Mouse (Mus musculus) layer of hippocampus, postnatal 36 days (tissue): ENCODE measurements at regions not wholly inside any gene's neighbourhood (a gene's known extent, or its start where the extent isn't known, plus 50 kb on each side); places are given as distances from the start of the nearest gene placed in this dataset.

Experiments used
- DNase-seq, 2 experiments: peaks; one replicate each; pipeline ENCODE4 v3.0.0; 2022

DNA sequence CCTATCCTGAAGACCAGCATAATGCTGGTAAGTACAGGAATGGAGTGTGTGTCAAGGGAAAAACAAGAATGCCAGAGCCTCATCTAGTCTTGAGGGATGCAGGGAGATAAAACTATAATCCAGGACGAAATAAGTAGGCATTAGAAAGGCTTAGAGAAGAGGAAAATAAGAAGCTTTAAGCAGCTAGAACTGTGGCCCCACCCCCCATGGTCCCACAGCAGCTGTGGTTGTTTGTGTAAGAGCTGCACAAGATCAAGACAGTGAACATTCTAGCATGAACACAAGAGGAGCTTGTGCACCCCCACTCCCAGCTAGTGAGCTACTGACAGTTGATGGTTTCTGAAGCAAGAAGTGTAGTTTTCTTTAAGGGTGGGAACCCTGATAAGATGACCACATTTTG lies 315.9 kb downstream of the Tmem135 start:
- DNase-seq: no peak

DNA sequence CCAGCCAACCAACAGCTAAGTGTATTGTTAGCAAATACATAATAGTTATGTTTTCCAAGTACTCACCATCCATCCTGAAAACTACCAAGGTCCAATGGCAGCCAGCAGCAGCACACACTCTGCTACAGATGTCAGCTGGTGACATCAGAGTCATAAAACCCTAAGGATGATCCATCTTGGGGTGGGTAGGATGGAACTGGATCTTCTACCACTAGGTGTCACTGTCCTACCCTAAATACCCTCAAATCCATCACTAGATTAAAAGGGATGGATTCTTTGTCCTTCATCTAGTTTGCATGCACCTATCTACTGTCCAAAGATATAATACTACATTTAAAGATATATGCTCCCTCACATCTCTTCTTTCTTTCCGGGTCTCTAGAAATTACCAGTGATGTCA lies 317.7 kb downstream of the Tmem135 start:
- DNase-seq: peak in 1 of 2 experiments; percentile 18

DNA sequence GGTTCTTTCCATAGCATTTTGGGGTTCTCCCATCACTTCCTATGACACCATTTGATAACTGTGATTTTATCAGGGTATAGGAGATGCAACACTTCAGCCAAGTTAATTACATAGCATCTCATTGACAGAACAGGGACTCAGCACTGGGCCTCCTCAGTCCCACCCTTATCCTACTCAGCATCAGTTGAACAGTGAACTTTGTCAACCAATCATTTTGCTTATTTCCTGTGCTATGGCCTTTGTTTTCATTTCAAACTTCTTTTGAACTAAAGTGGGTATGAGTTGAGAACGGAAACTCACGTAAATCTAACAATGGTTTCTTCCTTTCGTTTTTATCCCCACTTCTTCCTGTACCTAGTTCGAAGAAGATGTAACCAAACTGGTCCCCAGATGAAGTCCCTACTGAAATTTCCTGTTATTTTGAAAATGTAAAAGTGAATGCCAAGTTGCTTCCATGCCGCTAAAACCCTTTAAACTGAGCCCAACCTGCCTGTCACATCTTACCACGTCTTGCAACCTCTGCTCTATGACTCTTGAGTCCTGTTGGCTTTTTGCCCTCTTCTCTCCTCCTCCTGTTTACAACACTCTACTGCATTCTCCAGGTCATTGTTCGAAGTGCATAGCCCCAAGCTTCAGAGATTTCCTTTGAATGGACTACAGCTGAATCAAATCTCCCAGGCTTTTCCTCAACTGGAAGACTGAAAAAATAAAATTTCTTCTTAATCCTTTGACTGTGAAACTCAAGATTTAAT lies 329.9 kb downstream of the Tmem135 start:
- DNase-seq: no peak

DNA sequence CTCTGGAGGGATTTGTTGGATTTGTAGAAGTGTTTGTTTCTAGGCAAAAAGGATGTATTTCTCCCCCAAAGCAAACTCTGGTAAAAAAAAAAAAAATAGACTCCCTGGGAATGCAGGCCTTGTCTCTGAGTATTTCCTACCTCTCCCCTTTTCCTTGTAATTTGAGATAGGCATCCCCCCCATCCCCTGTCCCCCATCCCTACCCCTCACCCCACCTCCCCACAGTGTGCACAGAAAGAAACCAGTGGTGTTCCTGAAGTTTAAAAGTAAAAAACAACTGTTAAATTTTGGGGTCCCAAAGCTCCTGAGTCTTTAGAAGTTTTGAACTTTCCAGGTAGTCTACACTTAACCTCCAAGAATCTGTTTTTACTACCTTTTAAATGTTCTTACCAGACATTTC lies 334.0 kb downstream of the Tmem135 start:
- no peak for DNase-seq

DNA sequence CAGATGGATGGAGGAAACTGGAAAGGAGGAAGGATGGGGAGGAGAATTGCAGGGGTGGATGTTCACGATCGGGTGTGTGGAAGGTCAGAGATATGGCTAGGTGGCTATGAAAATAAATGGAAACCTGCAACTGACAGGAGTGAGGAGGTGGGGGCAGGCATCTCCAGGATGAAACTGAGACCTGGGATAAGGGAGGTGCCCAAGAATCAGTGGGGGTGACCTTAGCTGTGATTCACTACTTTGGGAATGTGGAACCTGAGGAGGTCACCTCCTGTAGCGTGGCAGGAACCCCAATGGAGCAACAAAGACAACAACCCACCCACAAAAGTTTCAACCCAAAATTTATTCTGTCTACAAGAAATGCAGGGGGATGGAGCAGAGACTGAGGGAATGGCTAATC lies 339.6 kb downstream of the Tmem135 start:
- no peak for DNase-seq

DNA sequence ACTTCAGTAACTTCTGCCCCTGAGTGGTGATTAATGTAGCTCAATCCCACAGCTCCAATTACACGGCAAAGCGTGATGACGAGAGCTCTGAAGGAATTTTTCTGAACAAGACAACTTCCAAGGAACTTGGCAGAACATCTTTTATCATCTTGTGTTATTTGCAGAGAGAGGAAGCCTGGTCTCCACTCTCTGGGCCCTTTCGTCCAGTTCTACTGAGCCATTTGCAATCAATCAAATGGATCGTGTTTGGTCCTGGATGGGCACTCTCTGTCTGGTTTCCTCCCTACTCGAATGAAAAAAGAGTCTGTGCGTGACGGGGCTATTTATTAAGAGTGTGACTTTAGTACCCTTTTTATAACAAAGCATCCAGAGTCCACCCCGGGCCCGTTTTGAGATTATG lies 340.4 kb downstream of the Tmem135 start:
- no peak for DNase-seq

DNA sequence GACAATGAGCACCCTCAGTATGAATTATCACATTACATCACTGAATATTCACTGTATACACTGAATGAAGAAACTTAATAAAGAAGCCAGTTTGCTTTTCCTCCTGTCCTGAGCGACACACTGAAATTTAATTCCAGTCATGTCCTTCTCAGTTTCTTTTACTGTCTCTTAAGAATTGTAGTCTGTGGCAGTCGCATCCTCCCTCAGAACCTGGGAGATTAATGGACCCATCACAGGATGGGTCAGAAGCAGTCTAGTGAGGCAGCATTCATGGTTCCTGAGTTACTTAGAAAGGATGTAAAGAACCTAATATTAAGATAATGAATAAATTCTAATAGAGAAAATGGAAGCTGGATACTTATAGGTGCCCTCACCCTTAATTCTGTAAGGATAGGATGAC lies 349.5 kb downstream of the Tmem135 start:
- DNase-seq: no peak

DNA sequence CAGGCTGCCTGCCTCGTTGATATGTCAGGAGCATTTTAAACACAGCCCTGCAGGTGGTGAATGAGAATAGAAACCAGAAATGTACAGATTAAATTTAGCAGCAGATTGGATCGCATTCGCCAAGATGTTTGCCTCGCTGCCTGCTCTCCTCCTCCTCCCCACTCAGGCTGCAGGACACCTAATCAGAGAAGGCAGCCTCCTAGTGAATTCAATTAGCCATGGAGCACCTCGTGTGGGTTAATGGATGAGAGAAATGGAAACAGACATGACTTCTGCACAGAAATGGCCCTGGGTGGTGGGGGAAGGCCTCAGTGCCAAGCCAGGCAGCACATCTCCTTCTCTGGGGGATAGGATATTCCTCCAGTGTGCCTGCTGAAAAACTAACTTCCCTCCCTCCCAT lies 352.8 kb downstream of the Tmem135 start:
- peak; percentile 3 for DNase-seq

DNA sequence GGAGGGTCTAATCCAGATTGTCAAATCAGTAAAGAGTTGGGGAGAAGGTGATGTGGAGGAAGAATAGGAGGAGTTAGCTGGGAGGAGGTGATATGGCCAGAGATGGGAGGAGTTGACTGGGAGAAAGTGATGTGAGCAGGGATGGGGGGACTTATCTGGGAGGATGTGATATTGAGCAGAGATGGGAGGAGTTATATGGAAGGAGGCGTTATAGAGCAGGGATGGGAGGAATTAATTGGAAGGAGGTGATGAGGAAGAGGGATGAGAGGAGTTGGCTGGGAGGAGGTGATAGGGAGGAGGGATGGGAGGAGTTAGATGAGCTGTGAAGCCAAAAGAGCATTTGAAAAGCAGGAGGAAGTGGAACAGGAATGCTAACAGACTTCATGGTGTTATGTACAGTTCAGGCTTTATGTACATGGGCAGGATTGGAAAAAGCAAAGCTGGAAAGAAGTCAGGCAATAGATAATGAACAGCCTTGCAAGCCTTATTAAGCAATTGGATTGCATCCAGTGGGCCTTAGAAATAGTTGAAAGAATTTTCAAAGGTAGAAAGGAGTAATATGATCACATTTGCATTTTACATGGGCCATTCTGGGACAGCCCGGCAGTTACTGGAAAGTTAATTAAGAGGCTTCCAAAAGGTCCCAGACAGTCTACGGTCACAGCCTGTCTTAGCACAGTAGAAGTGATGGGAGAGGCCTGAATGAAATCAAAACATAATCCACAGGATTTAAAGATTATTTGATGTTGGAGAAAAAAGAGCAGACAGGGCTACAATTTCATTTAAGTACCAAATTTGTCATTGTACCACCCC lies 357.4 kb downstream of the Tmem135 start:
- DNase-seq: no peak

DNA sequence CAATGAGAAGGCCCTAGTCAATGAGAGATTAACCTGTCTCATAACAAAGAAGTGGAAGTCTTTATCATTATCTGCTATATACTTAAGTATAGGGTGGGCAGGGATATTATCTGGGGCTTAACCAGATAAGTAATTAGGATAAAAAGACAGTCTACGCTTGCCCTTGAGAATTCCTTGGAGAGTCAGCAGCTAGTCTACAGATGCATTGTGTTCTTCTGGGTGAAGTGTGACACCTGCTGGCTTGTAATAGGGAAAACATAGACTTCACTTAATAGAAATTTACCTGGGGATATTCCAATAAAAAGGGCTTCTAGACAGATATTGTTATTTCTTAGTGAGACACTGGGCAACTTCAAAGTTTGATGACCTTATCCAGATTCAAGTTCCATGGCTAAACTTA lies 361.0 kb downstream of the Tmem135 start:
- no peak for DNase-seq

DNA sequence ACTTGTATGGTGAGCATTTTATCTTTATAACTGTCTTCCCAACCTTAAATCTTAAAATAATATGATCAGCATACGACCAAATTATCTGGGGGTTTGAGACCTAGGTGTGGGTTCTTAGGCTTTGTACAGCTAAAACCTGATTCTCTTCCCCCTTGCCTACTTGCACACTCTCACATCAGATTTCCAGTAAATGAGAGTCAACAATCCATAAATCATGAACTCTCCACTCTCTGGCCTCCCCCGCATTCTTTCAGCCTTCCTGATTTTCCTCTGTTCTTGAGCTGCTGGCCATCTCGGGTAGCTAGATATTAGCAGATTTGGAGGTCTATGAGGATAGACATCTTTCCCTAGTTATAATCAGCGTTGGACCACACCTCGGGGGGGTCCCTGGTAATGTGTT lies 362.7 kb downstream of the Tmem135 start:
- DNase-seq: no peak

DNA sequence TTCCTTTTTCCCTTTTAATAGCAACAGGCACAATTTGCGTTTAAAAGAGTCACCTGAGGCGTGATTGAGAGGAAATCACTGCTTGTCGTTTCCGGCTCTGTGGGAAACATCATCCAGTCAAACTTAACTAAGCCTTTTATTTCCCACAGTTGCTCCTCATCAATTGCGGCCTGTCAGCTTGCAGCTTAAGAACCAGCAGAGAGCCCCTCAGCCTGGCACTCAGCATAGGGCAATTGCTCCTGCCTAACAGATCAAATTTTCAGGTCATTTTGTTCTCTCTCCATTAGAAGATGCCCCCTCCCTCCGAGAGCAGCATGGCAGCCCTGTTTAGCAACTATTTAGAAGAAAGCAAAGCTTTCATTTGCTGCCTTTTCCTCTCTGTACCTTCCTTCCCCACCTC lies 363.9 kb downstream of the Tmem135 start:
- DNase-seq: no peak

DNA sequence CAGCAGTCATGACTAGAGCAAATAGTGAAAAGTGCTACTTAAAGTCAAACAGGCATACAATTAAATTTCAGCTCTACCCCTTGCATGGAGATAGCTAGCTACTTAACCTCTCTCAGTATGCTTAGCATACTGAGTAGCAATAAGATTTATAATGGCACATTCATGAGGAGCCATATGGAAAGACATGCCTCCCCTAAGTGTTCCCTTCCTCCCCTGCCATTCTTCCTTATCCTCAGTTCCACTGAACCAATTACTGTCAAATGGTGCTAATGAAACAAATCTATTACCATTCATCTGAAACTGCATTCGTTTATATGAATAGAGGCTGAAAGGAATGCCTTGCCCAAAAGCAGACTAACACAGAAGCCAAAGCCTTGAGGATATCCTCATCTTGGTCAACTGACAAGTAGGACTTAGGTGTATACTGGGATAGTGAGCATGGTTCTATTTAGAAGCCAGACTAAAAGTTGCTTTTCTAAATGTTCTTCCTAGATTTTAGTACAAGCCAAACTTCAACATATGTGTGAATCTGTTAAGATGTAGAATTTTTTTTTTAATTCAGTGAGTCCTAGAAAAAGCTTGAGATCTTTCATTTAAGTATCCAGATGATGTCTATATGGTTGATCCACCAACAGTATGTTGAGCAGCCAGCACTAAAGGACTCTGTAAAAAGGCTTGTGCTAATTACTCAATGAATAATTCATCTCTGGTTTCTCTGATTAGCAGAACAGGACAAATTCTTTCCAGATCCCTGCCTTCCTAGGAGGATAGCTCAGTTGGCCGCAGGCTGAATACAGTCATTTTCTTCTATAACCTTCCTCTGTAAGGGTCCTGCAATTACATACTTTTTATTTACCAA lies 368.7 kb downstream of the Tmem135 start:
- DNase-seq: no peak

DNA sequence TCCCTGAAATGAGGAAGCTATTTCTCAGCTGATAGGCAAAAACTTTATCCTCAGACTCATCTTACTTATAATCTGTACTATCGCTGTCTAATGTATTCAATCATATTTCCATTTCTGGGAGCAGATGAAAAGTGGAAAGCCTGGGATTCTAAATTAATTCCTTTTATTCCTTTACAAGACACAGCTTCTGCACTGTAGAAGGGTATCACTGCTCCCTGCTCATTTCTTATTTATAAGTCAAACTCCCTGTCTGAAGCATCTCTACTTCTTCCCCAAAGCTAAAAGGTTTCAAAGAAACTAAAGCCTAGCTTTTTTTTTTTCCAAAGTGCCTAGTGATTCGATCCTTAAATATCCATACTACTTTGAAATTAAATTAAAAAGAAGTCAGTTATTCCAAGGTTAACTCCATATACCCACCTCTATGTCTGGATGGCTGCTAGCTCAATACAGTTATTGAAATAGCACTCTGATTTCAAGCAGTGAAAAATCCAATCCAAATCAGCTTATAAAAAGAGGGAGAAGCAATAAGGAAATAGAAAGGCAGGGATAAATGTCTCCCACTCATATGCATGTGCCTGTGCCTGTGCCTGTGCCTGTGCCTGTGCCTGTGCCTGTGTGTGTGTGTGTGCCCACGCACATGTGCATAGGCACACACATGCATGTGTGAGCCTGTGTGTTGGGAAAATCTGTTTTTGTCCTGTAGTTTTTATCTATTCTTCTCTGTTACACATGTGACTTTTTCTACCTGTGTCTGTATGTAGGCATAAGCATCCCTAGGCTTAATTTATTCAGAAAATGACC lies 380.6 kb downstream of the Tmem135 start:
- DNase-seq: no peak

DNA sequence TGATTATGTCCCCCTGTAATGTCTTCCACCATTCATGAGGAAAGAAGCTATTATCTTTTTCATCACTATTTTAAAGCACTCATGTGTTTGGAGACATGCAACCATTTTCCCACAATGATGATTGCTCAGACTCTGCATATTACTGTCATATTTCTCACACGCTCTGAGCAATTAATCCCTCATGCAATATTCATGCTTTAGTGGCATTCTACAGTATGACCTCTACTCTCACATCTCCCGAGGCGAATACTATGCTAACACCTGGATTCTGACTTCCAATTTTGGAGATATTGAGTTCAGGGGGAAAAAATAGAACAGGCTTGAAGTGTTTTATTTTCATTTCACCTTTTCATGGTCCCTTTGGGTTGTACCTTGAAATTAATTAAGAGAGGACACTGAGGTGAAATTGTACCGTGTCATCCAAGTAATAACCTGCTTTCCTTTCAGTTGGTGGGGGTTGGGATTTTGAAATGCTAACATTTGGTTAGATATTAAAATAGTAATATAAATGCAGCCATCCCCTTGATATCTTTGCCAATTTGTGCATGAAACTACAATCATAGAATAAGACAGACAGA lies 405.1 kb downstream of the Tmem135 start:
- no peak for DNase-seq

DNA sequence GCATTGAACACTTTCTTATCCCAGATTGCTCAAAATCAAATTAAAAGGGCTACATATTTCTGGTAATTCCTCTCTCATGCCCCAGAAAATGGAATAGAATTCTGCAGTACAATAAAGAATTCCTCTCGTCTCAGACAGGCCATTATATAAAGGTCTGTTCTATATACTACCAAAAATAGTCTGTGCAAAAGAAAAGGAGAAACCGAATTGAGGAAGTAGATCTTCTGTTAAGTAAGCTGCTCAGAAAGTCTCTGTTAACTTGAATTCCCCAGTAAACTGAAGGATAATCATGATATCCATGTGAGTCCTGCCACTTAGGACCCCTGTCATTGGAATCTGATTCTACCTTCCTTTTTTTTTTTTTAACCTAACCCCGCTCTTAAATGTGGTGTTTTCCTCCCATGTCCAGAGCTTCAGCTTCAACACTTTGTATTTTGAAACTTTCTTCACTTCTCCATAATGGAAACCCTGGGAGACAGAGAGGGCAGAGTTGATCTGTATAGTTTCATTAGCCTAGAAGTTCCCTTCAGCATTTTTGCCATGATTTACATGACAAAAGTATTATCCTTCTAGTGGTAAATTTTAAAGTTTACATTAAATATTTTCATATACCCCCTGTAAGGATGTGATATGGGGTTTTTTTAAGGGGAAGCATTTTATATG lies 406.1 kb downstream of the Tmem135 start:
- no peak for DNase-seq

DNA sequence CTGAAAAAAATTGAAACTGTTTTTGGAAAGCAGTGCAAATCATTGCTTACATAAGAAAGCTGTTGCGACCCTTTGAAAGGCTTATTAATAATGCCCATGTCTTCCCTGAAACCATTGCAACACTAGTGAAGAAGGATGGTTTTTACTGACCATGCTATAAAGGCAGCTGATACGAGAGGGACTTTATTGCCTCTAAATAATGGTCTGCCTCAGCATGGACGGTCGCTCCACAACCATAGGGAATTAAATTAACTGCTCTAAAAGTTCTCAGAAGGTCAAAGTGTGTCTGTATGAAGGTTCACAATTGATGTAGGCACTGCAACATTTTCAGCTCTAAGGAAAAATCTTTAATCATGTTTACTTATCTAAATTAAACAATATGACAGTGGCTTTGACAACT lies 429.6 kb downstream of the Tmem135 start:
- no peak for DNase-seq

DNA sequence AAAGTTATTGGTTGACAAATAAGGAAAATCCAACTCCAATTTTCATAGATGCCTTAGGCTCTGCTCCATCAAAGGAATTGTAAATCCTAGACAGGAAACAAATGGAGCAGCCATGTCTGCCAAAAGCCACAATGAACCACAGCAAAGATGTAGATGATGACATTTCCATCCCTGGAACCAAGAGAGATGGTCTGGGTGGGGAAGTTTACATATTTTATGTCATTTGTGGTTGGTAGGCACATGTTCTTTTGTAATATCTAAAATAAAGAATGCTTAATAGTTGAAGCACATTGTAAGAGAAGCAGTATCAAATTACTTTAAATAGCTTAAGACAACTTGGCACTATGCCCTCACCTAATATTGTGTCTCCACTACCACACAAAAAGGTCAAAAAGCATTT lies 443.2 kb downstream of the Tmem135 start:
- no peak for DNase-seq

DNA sequence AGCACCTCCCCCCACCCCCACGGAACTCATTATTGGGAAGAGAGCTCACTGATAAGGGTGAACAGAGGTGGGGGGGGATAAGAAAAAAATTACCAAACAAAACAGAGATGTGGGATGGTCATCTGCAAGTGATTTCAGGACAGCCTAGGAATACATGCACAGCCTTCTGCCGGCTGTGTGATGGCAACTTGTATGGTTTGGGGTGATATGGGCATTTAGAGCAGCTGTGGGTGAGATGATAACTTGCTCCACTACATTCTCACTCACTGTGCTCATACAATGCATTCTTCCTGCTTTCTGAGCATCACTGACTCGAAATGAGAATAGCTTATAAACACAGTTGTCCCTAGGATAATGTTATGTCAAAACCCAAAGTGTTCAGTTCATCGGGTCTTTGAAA lies 443.8 kb downstream of the Tmem135 start:
- DNase-seq: no peak

DNA sequence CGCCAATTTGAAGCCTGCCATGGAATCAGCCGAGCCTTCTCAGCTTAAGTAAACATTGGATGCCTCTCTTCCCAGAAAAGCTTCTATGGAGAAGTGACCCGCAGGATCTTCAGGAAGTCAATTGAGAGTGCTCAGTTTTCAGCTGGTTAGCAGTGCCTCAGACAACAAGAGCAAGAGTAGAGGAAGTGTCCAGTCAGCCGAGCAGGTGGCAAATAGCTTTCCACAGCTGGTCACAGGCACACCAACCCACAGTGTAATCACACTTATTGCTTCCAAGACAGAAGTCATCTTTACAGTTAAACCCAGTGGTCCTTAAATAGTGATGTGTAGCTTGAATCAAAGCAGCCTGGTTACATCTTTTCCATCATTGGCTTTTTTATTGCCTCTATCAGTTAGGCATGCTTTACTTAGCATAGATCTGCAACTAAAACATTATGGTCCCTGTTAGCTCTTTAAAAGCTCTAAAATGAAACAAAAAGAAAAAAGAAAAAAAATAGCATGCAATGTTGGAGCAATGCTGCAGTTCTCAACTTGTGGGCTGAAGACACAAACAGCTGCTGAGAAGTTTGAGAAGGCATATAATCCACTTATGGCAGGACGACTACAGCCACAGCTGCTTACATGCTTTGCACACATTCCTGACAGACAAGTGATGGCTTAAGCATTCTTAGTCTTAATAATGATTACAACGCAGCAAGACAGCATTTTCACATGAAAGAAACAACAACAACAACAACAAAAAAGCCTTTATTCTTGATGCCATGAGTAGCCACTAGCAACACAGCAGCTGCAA lies 444.5 kb downstream of the Tmem135 start:
- DNase-seq: no peak

DNA sequence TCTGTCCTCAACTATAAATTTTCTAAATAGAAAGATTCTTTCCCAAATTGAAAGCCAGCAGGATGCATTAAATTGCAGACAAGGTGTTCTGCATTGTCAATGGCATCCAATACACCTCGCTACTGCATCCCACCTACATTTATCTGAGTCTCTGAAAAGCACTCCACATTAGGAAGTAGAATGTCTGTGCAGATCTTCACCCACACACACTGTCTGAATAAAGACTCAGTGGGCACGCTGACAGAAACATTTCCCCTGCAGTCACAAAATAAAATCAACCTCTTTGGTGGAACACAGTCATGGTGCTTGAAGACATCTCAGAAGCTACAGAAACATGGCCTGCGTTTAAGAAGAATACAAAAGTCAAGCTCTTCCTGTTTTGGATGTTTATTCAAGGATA lies 449.0 kb downstream of the Tmem135 start:
- no peak for DNase-seq
